Mouse (Mus musculus): ENCODE results near the gene Kif22. TPM values are rescaled to one million over a fixed set of nuclear protein-coding genes. Genes with fewer than 3 reads are reported as not detected.
A peak's percentile ranks its signal among the peaks of the same experiment; 100 is the strongest.

Kif22 gene
- total and polyA plus RNA-seq, 3 experiments, result 57.7 to 298 (median 119) TPM

GRCm38 (mm10) chr7:127070871-127071413 is 28.7 kb upstream of the Kif22 start:
- H3K36me3 ChIP-seq (ENCODE audit: control insufficient read depth in 1 of 2, insufficient read depth in 2 of 2, low read length in 2 of 2), result peaks cover 0 to 4% of the 10 kb centered on the region in 2 experiments; a peak in 2 of 4 replicates
- H3K27ac ChIP-seq (ENCODE audit: control insufficient read depth, low read depth, low read length), result no peak overlapping the region
- DNase-seq (ENCODE audit: low read depth, low spot score), result no peak
- H3K4me3 ChIP-seq (ENCODE audit: control insufficient read depth in 1 of 2, insufficient read depth in 1 of 2, low read depth in 2 of 2, low read length in 2 of 2), result no peak overlapping the region
- H3K79me2 ChIP-seq (ENCODE audit: control insufficient read depth, insufficient read depth, low read length, poor library complexity), result no peaks in the 10 kb centered on the region
- H3K4me1 ChIP-seq (ENCODE audit: control insufficient read depth in 1 of 2, insufficient read depth in 2 of 2, low read length in 2 of 2), result no peaks in the 10 kb centered on the region
- H3K27me3 ChIP-seq (ENCODE audit: control insufficient read depth in 1 of 2, insufficient read depth in 2 of 2, low read length in 2 of 2), result no peaks in the 10 kb centered on the region
- no peak overlapping the region for H3K9ac ChIP-seq (ENCODE audit: control insufficient read depth, low read depth, low read length, poor library complexity, severe bottlenecking)
- no peaks in the 10 kb centered on the region for H3K9me3 ChIP-seq (replicated peaks; ENCODE audit: insufficient read depth, low read length)
- 0 out of 2 replicates have a peak, but pooled peaks have one; percentile 22 for TF ChIP-seq SIN3A (IDR thresholded peaks at IDR 0.05; ENCODE audit: low read length)
- no peak for TF ChIP-seq KAT2A (conservative IDR thresholded peaks at IDR 0.05; ENCODE audit: low read depth, low read length)

GRCm38 (mm10) chr7:127066317-127066716 is 24.0 kb upstream of the Kif22 start:
- no peaks in the 10 kb centered on the region for H3K9me3 ChIP-seq (replicated peaks; ENCODE audit: insufficient read depth, low read length)
- no peak overlapping the region for H3K9ac ChIP-seq (ENCODE audit: control insufficient read depth, low read depth, low read length, poor library complexity, severe bottlenecking)
- H3K27ac ChIP-seq (ENCODE audit: control insufficient read depth, low read depth, low read length), result no peak overlapping the region
- H3K79me2 ChIP-seq (ENCODE audit: control insufficient read depth, insufficient read depth, low read length, poor library complexity), result no peaks in the 10 kb centered on the region
- H3K4me1 ChIP-seq (ENCODE audit: control insufficient read depth in 1 of 2, insufficient read depth in 2 of 2, low read length in 2 of 2), result no peaks in the 10 kb centered on the region
- no peaks in the 10 kb centered on the region for H3K27me3 ChIP-seq (ENCODE audit: control insufficient read depth in 1 of 2, insufficient read depth in 2 of 2, low read length in 2 of 2)
- no peak for TF ChIP-seq SMC3 (IDR thresholded peaks at IDR 0.05; ENCODE audit: low read depth, low read length)
- no peak for TF ChIP-seq MEF2A (IDR thresholded peaks at IDR 0.05; ENCODE audit: extremely low read depth, insufficient replicate concordance, low read depth, low read length, poor library complexity, severe bottlenecking)
- no peak for TF ChIP-seq MXI1 (IDR thresholded peaks at IDR 0.05; ENCODE audit: low read depth, low read length)
- TF ChIP-seq ZNF384 (IDR thresholded peaks at IDR 0.05; ENCODE audit: low read depth, low read length), result no peak
- no peak for TF ChIP-seq NELFE (IDR thresholded peaks at IDR 0.05; ENCODE audit: low read depth, low read length)
- no peak for TF ChIP-seq MAX (IDR thresholded peaks at IDR 0.05; ENCODE audit: low read length)
- TF ChIP-seq ELF1 (IDR thresholded peaks at IDR 0.05; ENCODE audit: low read depth, low read length), result no peak
- no peak for TF ChIP-seq ZKSCAN1 (IDR thresholded peaks at IDR 0.05; ENCODE audit: low read depth, low read length)
- TF ChIP-seq GABPA (IDR thresholded peaks at IDR 0.05; ENCODE audit: low read depth, low read length), result no peak
- no peak for TF ChIP-seq CTCF (IDR thresholded peaks at IDR 0.05 in 2 of 3, conservative IDR thresholded peaks at IDR 0.05 in 1 of 3; ENCODE audit: control insufficient read depth in 1 of 3, insufficient read depth in 1 of 3, low read depth in 2 of 3, low read length in 3 of 3, poor library complexity in 1 of 3, severe bottlenecking in 1 of 3)
- TF ChIP-seq POLR2AphosphoS2 (IDR thresholded peaks at IDR 0.05; ENCODE audit: low read length), result no peak
- no peak for TF ChIP-seq MYC (IDR thresholded peaks at IDR 0.05; ENCODE audit: low read depth, low read length)
- TF ChIP-seq EP300 (IDR thresholded peaks at IDR 0.05; ENCODE audit: low read depth in 1 of 2, low read length in 2 of 2), result no peak
- no peak overlapping the region for H3K4me3 ChIP-seq (ENCODE audit: control insufficient read depth in 1 of 2, insufficient read depth in 1 of 2, low read depth in 2 of 2, low read length in 2 of 2)
- DNase-seq (ENCODE audit: low read depth, low spot score), result no peak
- peaks cover 0 to 4% of the 10 kb centered on the region in 2 experiments; a peak in 2 of 4 replicates for H3K36me3 ChIP-seq (ENCODE audit: control insufficient read depth in 1 of 2, insufficient read depth in 2 of 2, low read length in 2 of 2)

- Histone ChIP-seq H3K9me3 (replicated peaks; ENCODE audit: insufficient read depth, low read length) (no peaks in the 10 kb centered on the region), H3K4me1 (ENCODE audit: control insufficient read depth in 1 of 2, insufficient read depth in 2 of 2, low read length in 2 of 2) (no peaks in the 10 kb centered on the region), H3K36me3 (ENCODE audit: control insufficient read depth in 1 of 2, insufficient read depth in 2 of 2, low read length in 2 of 2) (peaks cover 0 to 4% of the 10 kb centered on the region in 2 experiments; a peak in 2 of 4 replicates), H3K27me3 (ENCODE audit: control insufficient read depth in 1 of 2, insufficient read depth in 2 of 2, low read length in 2 of 2) (no peaks in the 10 kb centered on the region), H3K27ac (ENCODE audit: control insufficient read depth, low read depth, low read length) (no peak overlapping the region), H3K9ac (ENCODE audit: control insufficient read depth, low read depth, low read length, poor library complexity, severe bottlenecking) (no peak overlapping the region), H3K4me3 (ENCODE audit: control insufficient read depth in 1 of 2, insufficient read depth in 1 of 2, low read depth in 2 of 2, low read length in 2 of 2) (no peak overlapping the region), H3K79me2 (ENCODE audit: control insufficient read depth, insufficient read depth, low read length, poor library complexity) (no peaks in the 10 kb centered on the region)
- DNase-seq (ENCODE audit: low read depth, low spot score), result peak; percentile 23
- TF ChIP-seq ZNF384 (IDR thresholded peaks at IDR 0.05; ENCODE audit: low read depth, low read length) (no peak), CTCF (IDR thresholded peaks at IDR 0.05 in 2 of 3, conservative IDR thresholded peaks at IDR 0.05 in 1 of 3; ENCODE audit: control insufficient read depth in 1 of 3, insufficient read depth in 1 of 3, low read depth in 2 of 3, low read length in 3 of 3, poor library complexity in 1 of 3, severe bottlenecking in 1 of 3) (peak in 2 of 3 experiments; percentile 25 to 35; a peak in 2 of 6 replicates), MYC (IDR thresholded peaks at IDR 0.05; ENCODE audit: low read depth, low read length) (no peak), HCFC1 (IDR thresholded peaks at IDR 0.05; ENCODE audit: low read depth, low read length) (no peak), ZKSCAN1 (IDR thresholded peaks at IDR 0.05; ENCODE audit: low read depth, low read length) (no peak), UBTF (IDR thresholded peaks at IDR 0.05; ENCODE audit: borderline replicate concordance, insufficient read depth, low read depth, low read length) (no peak), BHLHE40 (IDR thresholded peaks at IDR 0.05; ENCODE audit: borderline replicate concordance, low read depth, low read length) (no peak), E2F4 (IDR thresholded peaks at IDR 0.05; ENCODE audit: borderline replicate concordance, low read depth, low read length) (no peak), TAL1 (IDR thresholded peaks at IDR 0.05; ENCODE audit: low read length) (no peak), MYB (IDR thresholded peaks at IDR 0.05; ENCODE audit: low read depth, low read length) (no peak), NELFE (IDR thresholded peaks at IDR 0.05; ENCODE audit: low read depth, low read length) (no peak), SMC3 (IDR thresholded peaks at IDR 0.05; ENCODE audit: low read depth, low read length) (peak; percentile 43), NRF1 (IDR thresholded peaks at IDR 0.05; ENCODE audit: insufficient read depth, low read depth, low read length, poor library complexity, severe bottlenecking) (no peak), RAD21 (IDR thresholded peaks at IDR 0.05; ENCODE audit: low read depth, low read length) (peak; percentile 35), MAZ (IDR thresholded peaks at IDR 0.05; ENCODE audit: low read depth, low read length) (no peak)
Measured at GRCm38 (mm10) chr7:127065538-127065937, 23.3 kb upstream of the Kif22 start.
